Mouse (Mus musculus): ENCODE results near the gene Fbxl17.
A peak's percentile ranks its signal among the peaks of the same experiment; 100 is the strongest.

Fbxl17 gene

DNA sequence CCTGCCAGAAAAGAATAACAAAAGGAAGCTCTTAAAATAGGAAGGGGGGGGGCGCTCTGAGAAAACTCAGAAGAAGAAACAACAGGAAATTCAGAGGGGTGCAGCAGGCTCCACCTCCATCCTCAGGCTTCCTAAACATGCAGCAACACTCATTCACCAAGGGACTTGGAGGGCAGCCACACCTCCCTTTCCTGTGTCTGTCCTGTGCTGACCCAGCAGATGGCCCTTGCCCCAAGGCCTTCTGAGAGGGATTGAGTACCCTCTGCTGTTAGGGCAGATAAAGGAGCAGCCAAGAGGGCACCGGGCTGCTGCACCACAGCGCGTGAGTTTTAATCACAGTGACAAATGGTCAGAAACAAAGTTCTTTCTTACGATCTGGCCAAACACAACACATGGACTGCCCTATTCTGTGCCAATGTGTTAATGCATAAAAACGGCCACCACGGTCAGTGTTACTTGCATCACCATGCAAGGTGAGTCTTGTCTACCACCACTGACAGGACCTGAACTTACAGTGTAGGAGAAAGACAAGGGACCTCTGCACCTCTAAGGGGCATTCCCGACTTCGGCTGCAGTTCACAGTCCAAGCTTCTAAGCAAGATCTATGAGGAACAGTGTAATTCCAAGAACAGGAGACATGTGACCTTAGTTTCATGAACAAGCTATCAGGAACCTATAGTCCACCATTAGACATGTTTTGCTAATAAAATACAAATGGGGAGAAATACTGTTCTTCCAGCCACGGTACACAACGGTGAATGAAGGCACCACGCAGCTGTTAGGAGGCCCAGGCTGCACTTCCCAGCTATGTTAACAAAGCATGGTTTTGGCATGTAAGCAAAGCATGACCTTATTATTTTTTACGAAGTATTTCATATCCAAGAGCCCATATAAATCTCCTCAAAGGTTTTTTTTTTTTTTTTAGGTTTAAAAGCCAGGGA lies 96.8 kb downstream of the Fbxl17 start:
- peak; percentile 35 for DNase-seq (ENCODE audit: low read depth)

DNA sequence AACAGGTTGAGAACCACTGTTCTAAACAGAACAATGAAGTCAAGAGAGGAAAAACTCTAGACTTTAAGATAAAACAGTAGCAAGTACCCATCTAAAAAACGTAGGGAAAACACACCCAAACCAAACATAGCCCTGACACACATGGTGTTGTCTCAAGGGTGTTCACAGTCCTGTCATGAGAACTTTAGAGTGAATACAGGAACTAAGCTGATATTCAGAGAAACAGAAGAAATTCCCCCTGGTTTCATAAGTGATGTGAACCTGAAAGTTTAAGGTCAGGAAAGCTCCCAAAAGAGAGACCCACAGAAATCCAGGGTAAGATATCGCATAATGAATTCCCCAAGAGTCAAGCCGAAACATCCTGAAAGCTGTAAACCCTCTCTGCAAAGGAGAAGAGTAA lies 97.6 kb downstream of the Fbxl17 start:
- peak; percentile 14 for DNase-seq (ENCODE audit: low read depth)

DNA sequence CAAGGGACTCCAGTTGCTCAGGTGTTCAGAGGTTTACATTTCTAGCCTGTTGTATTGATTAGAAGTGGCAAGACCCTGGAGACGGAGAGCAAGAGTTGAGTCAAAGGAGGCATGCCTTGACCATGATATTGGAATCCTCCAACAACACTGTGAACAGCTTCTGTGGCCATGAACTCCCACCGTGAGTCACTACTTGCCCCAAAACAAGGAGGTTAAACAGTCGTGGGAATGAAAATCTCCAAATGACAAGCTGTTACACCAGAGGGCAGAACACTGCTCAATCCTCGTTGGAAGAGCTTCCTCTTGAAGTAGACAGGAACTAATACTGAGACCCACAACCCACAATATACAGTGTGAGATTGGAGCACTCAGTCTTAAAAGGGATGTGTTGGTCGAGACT lies 99.2 kb downstream of the Fbxl17 start:
- no peak for DNase-seq (ENCODE audit: low read depth)

DNA sequence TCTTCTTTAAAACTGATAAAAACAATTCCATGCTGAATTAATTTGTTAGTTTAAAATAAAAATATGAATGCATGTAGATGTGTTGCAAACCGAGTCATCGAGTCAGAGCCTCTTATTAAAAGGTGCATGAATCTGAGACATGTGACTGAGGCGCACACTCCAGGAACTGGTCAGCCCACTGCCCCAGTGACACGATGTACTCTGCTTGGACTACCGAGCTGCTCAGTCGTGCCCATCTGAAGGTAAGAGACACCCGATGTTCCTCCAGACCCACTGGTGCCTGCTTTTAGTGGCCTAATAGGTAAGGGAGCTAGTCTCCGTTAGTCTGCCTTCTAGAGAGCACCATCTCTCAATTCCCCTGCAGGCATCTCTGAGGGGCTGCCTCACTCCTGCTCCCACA lies 100.0 kb downstream of the Fbxl17 start:
- DNase-seq (ENCODE audit: low read depth) = no peak

DNA sequence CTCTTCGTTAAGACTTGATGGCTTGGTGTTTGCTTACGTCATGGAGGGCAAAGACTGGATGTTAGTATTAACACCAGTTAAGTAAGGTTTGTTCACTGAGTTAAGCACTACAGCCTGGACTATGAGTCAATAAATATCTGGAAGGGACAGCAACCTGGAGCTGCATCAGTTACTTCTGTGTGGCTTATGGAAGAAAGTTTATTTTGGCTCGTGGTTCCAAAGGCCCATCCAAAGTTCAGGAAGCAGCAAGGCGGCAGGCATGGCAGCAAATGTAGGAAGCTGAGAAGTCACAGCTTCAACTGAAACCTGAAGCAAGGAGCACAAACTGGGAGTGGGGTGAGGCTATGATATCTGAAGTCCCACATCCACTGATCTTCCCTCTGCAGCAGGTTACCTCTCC lies 108.3 kb downstream of the Fbxl17 start:
- DNase-seq (ENCODE audit: low read depth) = no peak

DNA sequence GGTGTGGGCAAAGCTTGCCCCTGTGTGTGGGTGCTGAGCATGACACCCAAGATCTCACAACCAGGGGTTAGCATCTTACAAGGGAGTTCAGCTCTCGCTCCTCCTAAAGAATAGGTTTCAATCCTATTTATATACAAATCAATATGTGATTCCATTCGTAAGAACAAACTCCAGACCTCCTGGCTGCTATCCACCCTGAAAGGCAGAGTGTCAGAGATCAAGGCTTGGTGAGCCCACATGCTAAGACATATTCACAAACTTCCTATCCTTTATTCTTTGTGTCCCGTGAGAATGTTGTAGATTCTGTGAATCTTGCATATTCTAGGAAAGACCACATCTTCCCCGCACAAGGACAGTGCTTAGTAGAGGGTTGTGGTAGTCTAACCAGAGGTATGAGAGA lies 108.9 kb downstream of the Fbxl17 start:
- DNase-seq (ENCODE audit: low read depth) = no peak

DNA sequence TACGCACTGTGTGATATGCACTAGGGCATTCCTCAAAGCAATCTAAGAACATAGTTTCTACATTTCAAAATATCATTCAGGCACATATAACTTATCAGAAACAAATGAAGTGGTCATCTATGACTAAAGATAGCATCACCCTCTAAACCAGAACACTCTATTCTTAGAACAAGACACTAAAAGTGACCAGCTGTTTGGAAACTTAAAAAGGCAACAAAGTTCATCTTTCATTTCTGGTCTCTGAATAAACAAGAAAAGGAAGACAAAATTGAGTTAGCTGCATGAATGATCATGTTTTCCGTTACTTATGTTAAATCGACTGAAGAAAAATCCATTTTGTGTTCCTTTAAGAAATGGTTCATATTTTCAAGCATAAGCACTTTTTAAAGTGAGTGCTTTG lies 128.8 kb downstream of the Fbxl17 start:
- DNase-seq (ENCODE audit: low read depth) = no peak

DNA sequence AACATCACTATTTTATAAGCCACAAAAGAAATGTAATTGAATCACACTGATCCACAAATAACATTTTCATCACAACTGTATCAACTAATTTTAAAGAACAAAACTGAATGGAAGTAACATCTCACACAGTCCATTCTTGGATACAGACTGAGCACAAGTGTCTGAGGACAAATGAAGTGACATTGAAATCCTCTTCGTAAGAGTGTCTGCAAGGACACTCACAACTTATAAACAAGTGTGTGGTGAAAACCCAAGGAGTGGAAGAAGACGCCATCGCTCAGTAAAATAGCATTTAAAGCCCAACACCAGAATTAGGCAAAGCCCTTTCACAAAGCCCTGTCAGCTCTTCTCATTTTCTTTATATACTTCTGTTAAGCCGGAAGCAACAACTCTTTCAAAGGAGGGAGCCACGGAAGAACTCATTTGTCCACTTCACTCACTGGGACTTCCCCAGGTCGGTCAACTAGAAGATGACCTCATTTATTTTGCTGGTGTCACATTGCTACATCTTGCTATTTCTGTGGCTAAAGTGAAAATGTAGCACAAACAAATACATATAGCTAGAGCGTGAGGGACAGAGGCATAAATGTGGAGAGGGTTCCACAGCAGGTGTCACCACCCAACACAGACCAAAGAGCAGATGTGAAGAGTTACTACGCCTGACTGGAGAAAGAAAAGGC lies 130.0 kb downstream of the Fbxl17 start:
- no peak for DNase-seq (ENCODE audit: low read depth)

DNA sequence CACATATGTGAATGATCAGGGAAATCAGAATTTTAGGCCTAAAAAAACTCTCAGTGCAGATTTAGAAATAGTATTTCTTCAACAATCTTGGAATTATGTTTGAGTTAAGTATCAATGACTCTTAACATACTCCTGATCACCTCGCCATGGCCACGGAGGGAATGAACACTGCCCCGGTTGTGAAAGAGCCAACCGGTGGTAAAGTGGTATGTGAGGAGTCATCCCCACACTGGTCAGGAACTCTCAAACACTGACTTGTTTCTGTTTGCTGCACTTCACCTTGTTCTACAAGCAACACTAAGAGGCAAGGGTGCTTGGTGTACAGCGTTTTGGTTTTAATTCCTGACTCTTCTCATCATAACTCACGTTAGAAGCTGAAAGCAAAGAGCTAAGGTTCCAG lies 132.3 kb downstream of the Fbxl17 start:
- no peak for DNase-seq (ENCODE audit: low read depth)

DNA sequence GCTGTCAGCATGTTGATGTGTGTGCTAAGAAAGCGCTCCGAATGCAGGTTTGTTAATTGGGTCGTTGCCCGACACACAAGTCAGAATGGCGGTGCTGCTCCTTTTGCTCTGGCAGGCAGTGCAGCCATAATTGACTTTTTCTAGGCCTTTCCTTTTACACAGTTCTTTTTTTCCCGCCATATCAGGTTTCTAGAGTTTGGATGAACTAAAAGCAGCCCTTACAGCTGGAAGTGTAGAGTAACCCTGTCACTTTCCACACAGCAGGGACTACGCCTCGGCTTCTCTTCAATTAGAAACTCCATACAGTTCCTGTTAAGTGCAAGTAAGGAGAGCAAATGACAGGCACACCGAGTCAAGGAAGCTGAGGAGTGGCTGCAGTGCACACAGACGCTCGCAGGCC lies 133.8 kb downstream of the Fbxl17 start:
- no peak for DNase-seq (ENCODE audit: low read depth)

DNA sequence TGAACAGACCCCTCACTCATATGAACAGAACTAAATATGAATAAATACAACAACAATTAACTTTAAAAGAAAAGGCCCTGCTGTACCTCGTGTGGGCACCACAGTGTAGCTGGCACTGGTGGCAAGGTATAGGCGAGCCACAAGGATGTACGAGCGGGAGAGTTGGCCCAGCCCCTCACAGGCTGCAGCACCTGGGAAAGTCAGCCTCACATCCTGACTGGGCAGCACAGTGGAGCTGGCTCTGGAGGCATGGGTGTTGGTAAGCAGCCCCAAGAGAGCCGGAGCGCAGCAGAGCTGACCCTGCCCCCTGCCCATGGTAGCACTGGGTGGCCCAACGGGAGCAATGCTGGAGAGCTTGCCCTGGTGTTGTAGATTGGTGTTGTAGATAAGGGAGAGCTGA lies 135.2 kb downstream of the Fbxl17 start:
- no peak for DNase-seq (ENCODE audit: low read depth)

DNA sequence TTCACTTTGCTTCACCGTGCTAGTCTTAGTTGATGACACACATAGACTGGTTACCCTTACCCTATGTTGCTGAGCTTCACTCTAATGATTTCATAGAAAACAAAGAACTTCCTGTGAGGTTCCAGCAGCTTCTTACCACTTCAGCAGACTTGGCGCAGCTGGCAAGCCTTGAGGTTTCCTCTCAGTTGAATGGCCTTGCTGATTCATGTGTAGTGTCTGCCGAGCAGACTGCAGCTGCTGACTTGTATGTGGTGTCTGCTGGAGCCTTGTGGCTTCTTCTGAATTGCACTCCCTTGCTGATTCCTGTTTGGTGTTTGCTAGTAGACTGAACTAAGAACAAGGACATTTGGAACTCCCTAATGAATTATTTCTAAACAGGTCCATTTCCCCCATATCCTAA lies 137.6 kb downstream of the Fbxl17 start:
- DNase-seq (ENCODE audit: low read depth) = peak; percentile 49

DNA sequence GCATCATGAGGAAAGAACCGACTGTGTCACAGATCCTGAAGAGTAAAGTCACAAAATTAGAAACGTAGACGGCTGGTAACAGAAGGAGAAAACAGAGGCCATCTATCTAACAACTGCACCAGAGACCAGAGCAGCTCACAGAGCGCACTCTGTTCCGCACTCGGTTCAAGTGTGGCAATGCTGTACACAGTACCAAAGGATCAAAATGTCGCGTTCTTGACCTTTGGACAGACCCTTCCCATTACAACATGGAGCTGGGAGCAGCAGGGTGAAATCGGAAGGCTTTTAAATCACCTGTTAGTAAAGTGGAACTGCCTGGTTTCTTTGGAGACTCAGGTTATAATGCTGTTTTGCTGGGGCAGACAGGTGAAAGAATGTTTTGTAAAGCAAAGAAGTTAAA lies 138.1 kb downstream of the Fbxl17 start:
- DNase-seq (ENCODE audit: low read depth) = no peak

DNA sequence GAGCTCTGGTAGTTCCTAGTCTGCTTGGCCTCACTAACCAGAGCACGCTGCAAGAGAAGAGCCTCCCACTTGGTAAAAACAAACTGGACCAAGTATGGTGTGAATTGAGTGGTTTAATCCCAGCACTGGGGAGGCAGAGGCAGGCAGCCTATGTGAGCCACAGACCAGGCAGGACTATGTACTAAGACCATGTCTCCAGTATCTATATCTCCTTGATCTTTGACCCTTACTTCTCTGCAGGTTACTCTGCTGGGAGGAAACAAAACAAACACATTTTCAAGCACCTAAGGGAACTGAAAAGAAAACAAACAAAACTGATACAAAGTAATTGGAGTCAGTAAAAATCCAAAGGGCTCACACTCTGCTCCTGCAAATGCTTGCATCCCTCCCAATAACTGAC lies 141.0 kb downstream of the Fbxl17 start:
- no peak for DNase-seq (ENCODE audit: low read depth)

DNA sequence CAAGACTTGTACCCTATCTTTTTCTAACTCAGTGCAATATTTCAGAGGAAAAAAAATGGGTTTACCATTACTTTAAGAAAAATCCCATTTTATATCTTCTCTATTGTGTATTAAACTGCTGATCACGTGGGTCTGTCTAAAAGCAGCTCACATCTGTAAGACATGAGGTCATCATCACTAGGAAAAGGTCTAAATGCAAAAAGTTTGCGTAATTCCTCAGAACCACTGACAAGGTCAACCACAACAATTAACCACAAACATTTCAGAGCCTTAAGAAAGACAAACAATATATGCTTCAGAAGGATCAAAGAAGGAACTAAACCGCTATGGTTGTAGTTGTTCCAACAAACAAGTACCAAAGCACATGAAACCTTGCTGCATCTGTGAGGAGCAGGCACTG lies 143.6 kb downstream of the Fbxl17 start:
- peak; percentile 31 for DNase-seq (ENCODE audit: low read depth)

DNA sequence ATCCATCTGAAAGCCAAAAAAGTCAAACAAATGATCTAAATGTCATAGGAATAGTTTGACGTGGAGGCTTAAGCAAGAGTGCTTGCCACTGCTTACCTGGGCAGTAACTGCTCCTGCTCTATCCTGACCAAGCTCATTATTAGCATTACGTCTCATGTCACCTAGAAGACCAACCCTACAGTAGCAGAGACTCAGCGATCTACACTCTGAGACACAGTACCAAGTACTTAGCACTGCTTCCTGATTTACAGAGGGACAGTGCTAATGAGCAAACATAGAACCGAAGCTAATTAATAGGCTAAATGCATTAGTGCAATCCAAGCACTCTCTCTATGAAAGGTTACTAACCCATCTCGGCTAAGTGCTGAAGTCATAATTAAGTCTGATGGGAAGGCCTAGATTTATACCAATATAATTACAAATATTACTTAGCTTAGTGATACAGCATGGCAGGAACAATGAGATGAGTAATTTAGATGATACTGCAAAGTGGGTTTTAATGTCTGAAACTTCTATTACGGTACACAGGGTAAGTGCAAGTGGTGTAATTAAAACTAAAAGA lies 147.1 kb downstream of the Fbxl17 start:
- no peak for DNase-seq (ENCODE audit: low read depth)

DNA sequence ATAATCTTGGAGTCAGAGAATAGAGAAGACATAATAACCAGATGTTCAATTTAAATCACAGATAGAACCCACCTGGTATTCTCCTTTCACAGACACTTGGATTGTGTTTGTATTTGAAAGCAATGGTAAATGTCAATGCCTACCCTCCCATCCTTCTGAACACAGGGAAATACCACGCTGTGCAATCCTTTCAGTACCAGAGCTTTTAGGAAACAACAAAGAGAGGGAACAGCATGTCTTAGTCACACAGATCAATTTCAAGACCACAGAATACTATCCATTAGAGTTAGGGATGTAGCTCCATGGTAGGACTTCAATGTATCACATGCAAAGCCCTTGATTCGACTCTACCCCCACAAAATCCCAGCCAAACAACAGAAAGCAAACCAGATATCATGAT lies 148.1 kb downstream of the Fbxl17 start:
- no peak for DNase-seq (ENCODE audit: low read depth)

DNA sequence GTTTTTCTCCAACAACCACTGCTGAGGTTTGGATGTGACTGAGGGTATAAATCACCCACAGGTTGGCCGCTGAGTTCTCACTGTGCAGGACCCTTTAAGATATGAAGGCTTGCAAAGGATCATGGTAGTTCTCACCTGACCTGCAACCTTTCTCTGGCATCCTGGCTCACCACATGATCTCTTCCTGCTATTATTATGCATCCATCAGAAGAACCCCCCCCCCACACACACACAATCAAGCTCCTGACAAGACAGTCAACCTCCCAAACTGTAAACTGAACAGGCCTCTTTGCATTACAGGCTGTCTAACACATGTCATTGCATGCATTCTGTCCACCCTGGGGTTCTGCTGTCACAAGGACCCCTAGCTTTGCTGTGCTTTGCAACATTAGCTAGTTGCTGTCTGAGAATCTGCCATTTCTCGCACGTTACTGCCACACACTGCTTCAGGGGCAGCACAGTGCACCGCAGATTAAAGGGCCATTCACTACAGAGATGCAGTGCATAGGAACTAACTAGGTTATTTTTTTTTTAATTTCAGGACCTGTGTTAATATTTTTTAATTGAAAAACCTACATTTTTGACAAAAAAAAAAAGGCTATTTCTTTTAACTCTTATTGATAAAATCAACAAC lies 148.8 kb downstream of the Fbxl17 start:
- DNase-seq (ENCODE audit: low read depth) = no peak

DNA sequence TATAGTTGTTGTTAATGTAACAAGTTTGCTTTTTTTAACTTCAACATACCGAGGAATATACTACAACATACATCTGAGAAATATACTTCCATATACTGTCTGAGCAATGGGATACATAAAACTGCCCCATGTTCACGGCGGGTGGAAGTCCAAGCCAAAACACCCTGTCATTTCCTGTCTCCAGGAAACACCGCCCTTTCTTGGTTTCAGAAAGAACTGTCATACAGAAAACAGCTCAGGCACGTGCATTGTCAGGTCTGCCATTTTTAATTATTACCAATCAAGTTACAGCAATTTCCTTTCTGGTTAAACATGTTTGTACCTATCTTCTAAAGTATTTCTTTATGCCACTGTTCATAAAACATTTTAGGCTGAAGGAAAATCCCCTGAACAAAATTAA lies 155.7 kb downstream of the Fbxl17 start:
- DNase-seq (ENCODE audit: low read depth) = no peak

DNA sequence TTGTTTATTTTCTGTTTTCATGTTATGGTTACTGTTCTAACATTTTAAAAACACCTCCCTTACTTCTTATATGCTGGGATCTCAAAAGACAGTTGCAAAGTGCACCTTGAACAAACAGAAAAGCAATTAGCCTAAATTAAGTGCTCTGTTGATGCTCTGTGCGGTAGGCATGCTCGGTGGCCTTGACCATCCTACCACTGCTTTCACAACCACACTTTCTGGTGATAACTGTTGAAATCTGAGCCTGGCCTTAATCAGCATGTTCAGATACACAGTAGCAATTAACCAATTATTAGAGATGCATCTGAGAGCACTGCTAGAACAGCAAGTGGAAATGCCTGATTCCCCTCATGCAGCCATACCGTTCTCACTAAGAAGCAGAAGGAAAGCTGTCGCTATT lies 156.7 kb downstream of the Fbxl17 start:
- DNase-seq (ENCODE audit: low read depth) = no peak

DNA sequence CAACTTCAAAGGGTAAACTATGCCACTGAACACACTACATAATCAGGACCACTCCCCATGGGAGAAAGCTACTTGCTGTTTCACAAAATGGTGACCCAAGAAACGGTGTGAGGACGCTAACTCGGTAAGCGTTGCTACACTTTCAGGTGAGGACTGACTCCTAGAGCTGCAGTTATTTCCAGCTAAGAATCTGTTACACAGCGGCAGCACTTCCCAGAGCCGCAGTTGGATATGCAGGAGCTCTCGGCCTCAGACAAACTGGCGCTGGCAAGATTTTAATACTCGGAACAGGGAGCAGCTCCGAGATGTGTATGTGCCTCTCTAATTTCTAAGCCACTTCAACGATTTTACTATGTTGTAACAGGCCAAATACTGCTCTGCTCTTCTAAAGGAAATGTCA lies 157.4 kb downstream of the Fbxl17 start:
- DNase-seq (ENCODE audit: low read depth) = no peak

DNA sequence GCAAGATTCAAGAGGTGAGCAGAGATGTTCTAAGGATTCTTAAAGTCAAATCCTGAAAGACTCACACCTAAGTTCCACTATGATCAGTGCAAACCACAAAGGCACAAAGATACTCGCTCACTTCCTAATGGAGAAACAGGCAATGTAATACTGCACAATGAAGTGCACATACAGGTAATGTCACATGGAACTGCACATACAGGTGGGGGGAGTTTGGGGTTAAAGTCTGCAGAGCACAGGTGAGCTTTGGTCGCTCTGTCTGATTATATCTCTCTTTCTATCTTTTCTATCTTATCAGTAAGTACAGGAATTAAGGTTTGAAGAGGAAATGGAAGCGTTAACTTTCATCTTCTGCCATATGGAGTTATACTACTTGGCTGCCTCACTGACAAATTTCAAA lies 158.6 kb downstream of the Fbxl17 start:
- no peak for DNase-seq (ENCODE audit: low read depth)

DNA sequence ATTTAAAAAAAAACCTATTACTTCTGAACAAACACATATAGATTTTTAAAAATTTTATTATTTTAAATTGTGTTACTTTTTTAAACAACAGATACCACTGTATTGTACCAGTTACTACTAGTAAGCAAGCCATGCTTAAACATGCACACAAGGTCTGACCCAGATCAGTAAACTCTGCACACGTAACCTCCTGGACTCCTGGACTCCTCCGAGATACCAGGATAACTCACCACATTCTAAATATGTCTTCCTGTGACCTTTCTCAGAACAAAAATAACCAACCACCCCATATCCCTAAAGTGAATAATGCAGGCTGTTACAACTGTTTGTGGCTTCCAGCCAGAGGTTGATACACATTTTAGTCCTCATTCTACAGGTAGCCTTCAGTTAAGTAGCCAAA lies 170.9 kb downstream of the Fbxl17 start:
- DNase-seq (ENCODE audit: low read depth) = no peak
